26 mouse cellular contexts compared by ENCODE assay signal in genomic region chr3:98082972-98083371, GRCm38 (mm10).
A peak's percentile ranks its signal among the peaks of the same experiment; 100 is the strongest.
DNase-seq lines count a peak whose midpoint lies in the region; ATAC-seq and TF ChIP-seq lines count a peak whose summit lies in the region.
"Had no signal": no experiment of that assay in that cellular context is flagged by ENCODE, and none has a peak within 500 bp of the region (broad histone marks: within the 10 kb centered on the region; RNA-seq: fewer than 3 reads in every experiment).

No protein-coding gene starts in this region.

- 61% methylated on average over 3 of the region's 3 CpGs for WGBS in kidney, adult 2 months
- 67% methylated on average over 3 of the region's 3 CpGs for WGBS in liver, embryonic 13.5 days (ENCODE audit: insufficient replicate concordance)

- no peak overlapping the region for H3K4me2 ChIP-seq in liver, embryonic 13.5 days
- H3K4me2 ChIP-seq: embryonic facial prominence, embryonic 12.5 days; hindbrain, embryonic 12.5 days; lung, embryonic 14.5 days had no signal

- H3K4me1 ChIP-seq in kidney, adult 2 months (ENCODE audit: control insufficient read depth, insufficient read depth, low read length), result no peaks in the 10 kb centered on the region
- H3K4me1 ChIP-seq in liver, embryonic 13.5 days (replicated peaks), result peaks cover 74% of the 10 kb centered on the region

- TF ChIP-seq POLR2A in kidney, adult 2 months (IDR thresholded peaks at IDR 0.05; ENCODE audit: low read depth, low read length), result no peak

- no peaks in the 10 kb centered on the region for H3K36me3 ChIP-seq in kidney, adult 2 months (ENCODE audit: control insufficient read depth, insufficient read depth, low read length)
- H3K36me3 ChIP-seq in liver, embryonic 13.5 days, result peaks cover 16% of the 10 kb centered on the region

- H3K27ac ChIP-seq in kidney, adult 2 months (ENCODE audit: insufficient read depth, low read depth, low read length), result no peak overlapping the region
- peak overlapping the region; percentile 6 for H3K27ac ChIP-seq in liver, embryonic 13.5 days
- H3K27ac ChIP-seq: heart, embryonic 10.5 days; hindbrain, embryonic 12.5 days had no signal

- no peak for TF ChIP-seq CTCF in kidney, adult 2 months (conservative IDR thresholded peaks at IDR 0.05; ENCODE audit: insufficient read depth, insufficient read length, low read depth, low read length)

- DNase-seq in kidney, adult 2 months, result peak; percentile 25
- no peak for DNase-seq in kidney, postnatal 4 days
- DNase-seq in adipocyte (ENCODE audit: low spot score), result peak; percentile 24
- DNase-seq in liver, embryonic 13.5 days, result no peak
- no peak for DNase-seq in urinary bladder, postnatal 10 days (ENCODE audit: low spot score)
- DNase-seq: adrenal gland, adult 2 months; adrenal gland, postnatal 36 days; B cell, adult 2 months; cerebellum, adult 8-10 months; cerebellum, postnatal 25 days; gastrocnemius, postnatal 14 days; heart, postnatal 36 days; kidney, adult 11 months; kidney, postnatal 36 days; layer of hippocampus, postnatal 36 days; left cerebral cortex, postnatal 4 days; lung, embryonic 14.5 days; midbrain, embryonic 14.5 days; thymus, postnatal 4 days had no signal

- H3K9me3 ChIP-seq in liver, embryonic 13.5 days (replicated peaks), result no peaks in the 10 kb centered on the region
- H3K9me3 ChIP-seq: embryonic facial prominence, embryonic 12.5 days; heart, embryonic 10.5 days; hindbrain, embryonic 12.5 days had no signal

- H3K9ac ChIP-seq in liver, embryonic 13.5 days, result no peak overlapping the region
- H3K9ac ChIP-seq: embryonic facial prominence, embryonic 12.5 days; hindbrain, embryonic 12.5 days; lung, embryonic 14.5 days had no signal

- H3K27me3 ChIP-seq in kidney, adult 2 months (replicated peaks; ENCODE audit: control insufficient read depth, insufficient read depth, low read length), result no peaks in the 10 kb centered on the region
- no peaks in the 10 kb centered on the region for H3K27me3 ChIP-seq in liver, embryonic 13.5 days
- H3K27me3 ChIP-seq: embryonic facial prominence, embryonic 12.5 days; hindbrain, embryonic 12.5 days had no signal

- no peak for ATAC-seq in liver, embryonic 13.5 days (ENCODE audit: low read depth)
- ATAC-seq in megakaryocyte progenitor cell, adult 5-6 weeks (replicated peaks; ENCODE audit: poor library complexity), result 0 out of 2 replicates have a peak, but pooled peaks have one; percentile 6
- no peak for ATAC-seq in erythroblast, adult 5-6 weeks (replicated peaks; ENCODE audit: low FRiP score, poor library complexity, severe bottlenecking)
- ATAC-seq: forebrain, embryonic 16.5 days had no signal

- no peak overlapping the region for H3K4me3 ChIP-seq in kidney, adult 2 months (ENCODE audit: insufficient read depth, low read depth, low read length)
- H3K4me3 ChIP-seq in liver, embryonic 13.5 days (replicated peaks), result no peak overlapping the region
- H3K4me3 ChIP-seq: embryonic facial prominence, embryonic 12.5 days; erythroblast, embryonic 14.5 days; heart, embryonic 10.5 days; hindbrain, embryonic 12.5 days had no signal

Comparison
In these comparisons a context has a peak if more than half of its experiments do, and no peak if none do; other contexts are left out.
1. DNase-seq: peak in kidney, adult 2 months (single experiment) and adipocyte (single experiment); none in kidney, postnatal 4 days (0 of 2), liver, embryonic 13.5 days (single experiment) and urinary bladder, postnatal 10 days (single experiment).